Mouse (Mus musculus) brown adipose tissue, adult 24 weeks (tissue): ENCODE measurements around the gene Wdr24. TPM values are rescaled to one million over a fixed set of nuclear protein-coding genes. Genes with fewer than 3 reads are reported as not detected.
A peak's percentile ranks its signal among the peaks of the same experiment; 100 is the strongest.

Experiments used
- H3K27ac ChIP-seq: fragments of 200-500 bp; replicated peaks from 2 replicates; pipeline ENCODE4 v1.5.1; 2012; ENCODE audit warnings: low read depth, mild to moderate bottlenecking, low read length
- H3K4me1 ChIP-seq: fragments of 200-500 bp; 2 replicates; pipeline ENCODE4 v1.6.1; 2012; ENCODE audit warnings: low read length, mixed read lengths; ENCODE audit not compliant: control insufficient read depth, insufficient read depth, insufficient read length
- H3K4me3 ChIP-seq: fragments of 200-500 bp; 2 replicates; pipeline ENCODE4 v1.5.1; 2012; ENCODE audit warnings: low read depth, mild to moderate bottlenecking, low read length, moderate library complexity; ENCODE audit not compliant: insufficient read depth
- polyA plus RNA-seq: library from polyadenylated mRNA; stranded (reverse); fragments of >200 nt; gene quantifications from 2 replicates; pipeline ENCODE4 v1.2.4, GENCODE M21; 2012; ENCODE audit not compliant: missing spikeins, insufficient read depth, insufficient read length

The Wdr24 gene
- polyA plus RNA-seq, 1 experiment, result 7.1 TPM

DNA sequence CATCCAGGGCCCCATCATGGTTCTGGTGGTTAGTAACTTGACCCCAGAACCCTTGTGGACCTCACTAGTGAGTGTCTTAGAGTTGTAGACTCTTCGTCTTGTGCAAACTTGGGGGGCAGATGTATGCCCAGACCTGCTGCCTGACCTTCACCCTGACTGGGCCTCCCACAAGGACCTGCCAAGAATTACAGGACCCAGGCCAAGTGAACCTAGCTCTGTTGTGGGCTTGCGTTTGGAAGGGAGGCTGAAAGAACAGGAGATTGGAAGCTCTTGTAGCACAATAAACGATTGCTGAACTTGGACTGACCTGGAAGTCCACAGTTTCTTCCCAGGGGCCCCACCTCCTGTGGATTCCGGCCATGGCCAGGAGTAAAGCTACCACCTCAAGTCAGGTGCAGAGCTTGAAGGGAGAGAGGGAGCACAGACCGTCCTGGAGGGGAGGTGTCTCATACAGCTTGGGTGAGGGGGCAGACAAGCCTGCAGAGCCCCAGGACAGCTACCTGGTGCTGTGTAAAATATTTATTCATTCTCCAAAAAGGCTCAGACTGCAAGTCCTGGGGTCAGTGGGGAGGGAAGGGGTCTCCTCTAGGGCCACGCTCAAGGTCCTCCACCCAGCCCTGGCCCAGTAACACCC is 10.7 kb downstream of the Wdr24 start:
- Histone ChIP-seq H3K4me1 (peaks cover 31% of the 10 kb centered on the region), H3K27ac (peak overlapping the region; percentile 96), H3K4me3 (peak overlapping the region; percentile 76)

- Histone ChIP-seq H3K4me3 (peak overlapping the region; percentile 76), H3K4me1 (peaks cover 26% of the 10 kb centered on the region)
Measured at GRCm38 (mm10) chr17:25834595-25835222, 11.3 kb downstream of the Wdr24 start.

GRCm38 (mm10) chr17:25835301-25835700 is 11.9 kb downstream of the Wdr24 start:
- Histone ChIP-seq H3K4me1 (peaks cover 25% of the 10 kb centered on the region), H3K4me3 (peak overlapping the region; percentile 76; the same call in 1 of the 2 replicates), H3K27ac (no peak overlapping the region)

More at GRCm38 (mm10) chr17:25834595-25835222, 11.3 kb downstream of the Wdr24 start:
- H3K27ac ChIP-seq, result no peak overlapping the region; the same call in 1 of the 2 replicates

GRCm38 (mm10) chr17:25835816-25836215 is 12.4 kb downstream of the Wdr24 start:
- Histone ChIP-seq H3K4me1 (peaks cover 25% of the 10 kb centered on the region), H3K4me3 (peak overlapping the region; percentile 44), H3K27ac (peak overlapping the region; percentile 50; the same call in 1 of the 2 replicates)

GRCm38 (mm10) chr17:25836397-25837075 is 13.1 kb downstream of the Wdr24 start:
- H3K4me1 ChIP-seq, result peaks cover 23% of the 10 kb centered on the region
- H3K4me3 ChIP-seq, result peak overlapping the region; percentile 44
- H3K27ac ChIP-seq, result peak overlapping the region; percentile 50

DNA sequence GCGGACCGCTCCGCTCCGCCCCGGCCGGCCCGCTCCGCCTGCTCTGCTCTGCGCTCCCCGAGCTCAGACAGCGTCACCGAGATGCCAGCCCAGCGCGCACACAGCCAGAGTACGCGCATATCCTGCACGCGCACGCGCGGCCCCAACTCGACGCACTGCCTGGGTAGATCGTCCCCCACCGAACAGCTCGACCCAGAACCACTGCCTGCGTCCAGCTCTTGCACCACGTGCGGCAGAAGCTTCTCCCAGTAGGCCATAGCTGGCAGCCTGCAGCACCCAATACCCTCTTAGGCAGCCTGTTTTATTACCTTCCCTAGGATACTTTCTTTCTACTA is 13.6 kb downstream of the Wdr24 start, which contains the start of gene Rhbdl1:
Gene Rhbdl1, minus strand, starts transcription at position 220 of the 335 bp plus-strand sequence.
- Histone ChIP-seq H3K4me1 (peaks cover 18% of the 10 kb centered on the region), H3K27ac (peak within 1 kb of the TSS; percentile 50), H3K4me3 (peak within 1 kb of the TSS; percentile 44)

- H3K4me3 ChIP-seq, result no peak overlapping the region
- H3K4me1 ChIP-seq, result peaks cover 17% of the 10 kb centered on the region
- H3K27ac ChIP-seq, result no peak overlapping the region
Measured at GRCm38 (mm10) chr17:25837533-25837932, 14.1 kb downstream of the Wdr24 start.

- no peak overlapping the region for H3K4me3 ChIP-seq
- H3K27ac ChIP-seq, result no peak overlapping the region
- peaks cover 24% of the 10 kb centered on the region for H3K4me1 ChIP-seq
Measured at GRCm38 (mm10) chr17:25838904-25839303, 15.5 kb downstream of the Wdr24 start.

GRCm38 (mm10) chr17:25839455-25840235 is 16.2 kb downstream of the Wdr24 start:
- Histone ChIP-seq H3K4me1 (peaks cover 23% of the 10 kb centered on the region), H3K4me3 (no peak overlapping the region), H3K27ac (no peak overlapping the region)

DNA sequence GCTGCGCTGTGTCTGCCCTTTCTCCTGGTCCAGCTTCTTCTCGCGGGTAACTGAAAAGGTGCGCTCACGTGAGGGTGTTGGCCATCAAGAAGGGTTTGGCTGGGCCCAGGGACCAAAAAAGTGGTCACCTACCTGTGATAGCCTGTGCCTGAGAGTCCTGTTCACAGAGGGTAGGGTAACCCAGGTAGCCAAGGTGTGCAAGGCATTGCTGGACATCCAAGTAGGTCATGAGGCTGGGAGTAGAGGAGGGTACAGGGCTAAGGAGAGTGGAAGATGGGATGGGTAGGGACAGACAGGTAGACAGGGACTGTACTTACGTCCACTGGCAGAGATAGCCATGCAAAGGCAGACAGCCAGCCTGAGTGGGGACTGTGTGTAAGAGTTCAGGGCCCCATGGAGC is 17.1 kb downstream of the Wdr24 start:
- H3K27ac ChIP-seq, result no peak overlapping the region
- H3K4me1 ChIP-seq, result peaks cover 16% of the 10 kb centered on the region
- no peak overlapping the region for H3K4me3 ChIP-seq

- Histone ChIP-seq H3K4me1 (peaks cover 8% of the 10 kb centered on the region), H3K4me3 (no peak within 1 kb of the TSS), H3K27ac (no peak within 1 kb of the TSS)
Measured at GRCm38 (mm10) chr17:25841117-25841880, 17.9 kb downstream of the Wdr24 start, which contains the start of gene Gm20683. Gene Gm20683 (minus strand): TSS chr17:25841763.

- peaks cover 7% of the 10 kb centered on the region for H3K4me1 ChIP-seq
- H3K4me3 ChIP-seq, result no peak overlapping the region
Measured at GRCm38 (mm10) chr17:25842509-25842908, 19.1 kb downstream of the Wdr24 start.

DNA sequence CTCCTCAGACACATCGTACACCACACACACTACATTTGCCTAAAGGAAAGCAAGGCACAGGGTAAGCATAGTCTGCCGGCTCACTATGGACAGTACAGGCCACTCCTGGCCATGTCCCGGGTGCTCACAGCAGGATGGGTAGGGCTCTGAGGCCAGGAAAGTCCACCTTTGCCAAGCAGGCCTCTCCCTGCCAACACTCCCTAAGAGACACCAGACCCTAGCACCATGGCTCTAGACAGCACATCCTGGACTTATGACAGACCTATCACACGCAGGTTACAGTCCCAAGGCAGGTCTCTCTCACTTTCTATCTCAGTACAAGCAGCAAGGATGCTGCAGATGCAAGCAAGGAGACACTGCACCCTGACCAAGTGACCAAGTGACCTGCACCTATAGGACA is 19.7 kb downstream of the Wdr24 start:
- Histone ChIP-seq H3K4me3 (peak overlapping the region; percentile 83), H3K27ac (peak overlapping the region; percentile 70; the same call in 1 of the 2 replicates), H3K4me1 (peaks cover 7% of the 10 kb centered on the region)

More at GRCm38 (mm10) chr17:25842509-25842908, 19.1 kb downstream of the Wdr24 start:
- no peak overlapping the region for H3K27ac ChIP-seq
